Mouse (Mus musculus) thymus, postnatal 36 days (tissue): Measurements from ENCODE around the gene Elovl5.
"Not testable (repeated sequence)": the region's sequence is repeated elsewhere in the genome, so short reads cannot be mapped to it uniquely, and the experiment has no call there.

Experiments used
- DNase-seq, 2 experiments: peaks; one replicate each; pipeline ENCODE4 v3.0.0; 2022; ENCODE audit warnings: mixed read lengths in 2 of 2

The Elovl5 gene

DNA sequence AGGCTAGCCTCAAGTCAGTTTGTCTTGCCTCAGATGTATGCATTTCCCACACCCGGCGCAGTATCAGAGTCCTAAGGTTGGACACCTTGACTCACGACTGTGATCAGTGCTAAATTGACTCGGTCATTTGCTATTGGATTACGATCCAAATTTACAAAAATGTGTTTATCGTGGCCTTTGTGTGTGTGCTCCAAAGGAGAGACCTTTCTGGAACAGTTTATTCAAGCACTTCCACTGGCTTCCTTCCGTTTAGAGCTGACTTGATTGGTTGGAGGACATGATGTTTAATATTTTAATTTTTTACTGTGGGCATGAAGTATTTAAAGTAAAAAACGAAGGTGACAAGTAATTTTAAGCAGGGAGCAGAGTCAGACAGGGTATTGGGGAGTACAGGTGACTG lies 38.8 kb downstream of the Elovl5 start:
- DNase-seq = no peak

DNA sequence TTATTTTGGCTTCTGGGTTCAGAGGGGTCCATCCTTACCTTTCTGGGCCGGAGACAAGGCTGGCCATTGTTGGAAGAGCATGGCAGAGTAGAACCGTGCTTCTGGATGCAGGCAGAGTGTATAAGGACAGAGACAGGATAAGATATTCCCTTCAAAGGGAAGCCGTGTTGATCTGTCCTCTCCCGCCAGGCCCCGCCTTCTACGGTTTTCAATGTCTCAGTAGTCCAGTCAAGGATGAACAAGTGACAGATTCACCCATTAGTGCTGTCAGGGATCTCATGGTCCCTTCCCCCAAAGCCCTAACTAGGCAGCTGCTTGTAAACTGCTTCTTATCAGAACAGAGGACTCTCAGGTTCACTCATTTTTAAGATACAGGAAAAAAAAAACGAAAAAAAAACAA lies 41.2 kb downstream of the Elovl5 start:
- DNase-seq = no peak

GRCm38 (mm10) chr9:77959759-77960158 lies 42.6 kb downstream of the Elovl5 start:
- no peak for DNase-seq

- DNase-seq = no peak
These were observed 44.2 kb downstream of the Elovl5 start for GRCm38 (mm10) chr9:77961350-77961749.

GRCm38 (mm10) chr9:77964084-77964483 lies 46.9 kb downstream of the Elovl5 start:
- no peak for DNase-seq

- DNase-seq = no peak
These were observed 48.1 kb downstream of the Elovl5 start for GRCm38 (mm10) chr9:77965287-77965686.

DNA sequence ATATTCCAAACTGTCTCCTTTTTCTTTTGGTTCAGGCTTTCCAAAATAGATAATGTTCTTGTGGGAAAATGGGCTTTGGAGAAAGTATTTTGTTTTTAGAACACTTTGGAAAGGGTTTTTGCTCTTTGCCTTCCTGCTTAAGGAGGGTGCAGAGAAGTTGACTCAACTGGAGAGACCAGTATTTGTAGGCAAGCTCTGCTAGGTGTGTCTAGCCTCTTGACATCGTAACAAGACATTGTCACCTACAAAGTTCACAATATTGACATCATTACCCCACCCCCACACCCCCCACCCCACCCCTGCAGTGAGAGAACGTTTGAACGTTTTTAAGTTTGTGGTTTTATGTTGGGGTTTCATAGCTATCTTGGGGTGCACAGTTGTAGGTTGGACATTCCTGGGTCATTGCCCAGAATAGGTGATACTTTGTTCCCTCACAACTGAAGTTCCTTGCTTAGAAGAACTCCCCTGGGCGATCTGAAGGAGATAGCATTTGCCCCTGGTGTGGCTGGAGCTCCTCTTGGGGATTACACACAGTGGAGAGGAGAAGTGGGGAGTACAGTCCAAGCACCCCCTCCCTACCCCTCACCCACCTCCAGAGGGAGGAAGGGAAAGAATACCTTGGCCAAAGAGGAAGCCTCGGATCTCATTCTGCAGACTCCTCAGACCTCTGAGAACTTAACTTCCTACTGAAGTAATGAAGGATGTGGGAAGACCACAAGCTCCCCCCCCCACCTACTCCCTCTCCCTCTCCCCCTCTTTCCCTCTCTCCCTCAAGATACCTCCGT lies 48.8 kb downstream of the Elovl5 start:
- no peak for DNase-seq

DNA sequence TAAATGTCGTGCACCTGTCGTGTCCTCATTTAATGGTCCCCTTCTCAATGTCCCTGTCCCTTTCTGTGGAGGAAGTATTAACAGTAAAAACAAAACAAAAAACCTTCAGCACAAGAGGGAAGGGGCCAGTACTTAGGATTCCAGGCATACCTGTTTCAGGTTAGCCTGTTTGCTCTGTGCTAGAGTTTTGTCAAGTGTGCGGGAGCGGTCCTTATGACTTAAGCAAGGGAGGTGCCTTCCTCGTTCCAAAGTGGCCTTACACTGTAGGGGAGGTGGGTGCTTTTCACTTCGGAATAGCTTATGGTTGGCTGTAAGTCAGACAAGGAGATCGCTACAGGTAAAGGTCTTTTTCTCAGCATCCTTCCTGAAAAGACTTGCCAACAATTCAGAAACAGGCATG lies 49.7 kb downstream of the Elovl5 start:
- DNase-seq = no peak

GRCm38 (mm10) chr9:77967584-77968163 lies 50.5 kb downstream of the Elovl5 start:
- DNase-seq = no peak

GRCm38 (mm10) chr9:77969192-77969953 lies 52.2 kb downstream of the Elovl5 start:
- DNase-seq = no peak

DNA sequence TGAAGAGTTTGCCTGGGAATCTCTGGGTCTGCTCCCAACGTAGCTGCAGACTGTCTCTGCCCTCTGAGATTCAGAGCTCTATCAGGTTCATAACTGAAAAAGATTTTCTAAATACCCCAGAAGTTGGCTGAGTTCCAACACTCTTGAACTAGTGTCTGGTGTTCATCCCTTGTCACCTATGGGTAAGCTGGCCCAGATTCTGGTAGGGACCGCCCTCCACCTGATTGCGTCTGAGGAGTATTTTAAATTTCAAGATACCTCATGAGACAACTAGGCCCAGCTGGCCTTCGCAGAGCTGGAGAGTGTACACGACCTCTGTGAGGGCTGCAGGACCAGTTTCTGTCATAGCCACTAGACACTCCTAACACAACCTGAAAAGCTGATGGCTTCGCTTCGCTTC lies 61.8 kb downstream of the Elovl5 start:
- DNase-seq = no peak

GRCm38 (mm10) chr9:77982616-77983015 lies 65.5 kb downstream of the Elovl5 start:
- DNase-seq = no peak

- DNase-seq = no peak
These were observed 66.4 kb downstream of the Elovl5 start for GRCm38 (mm10) chr9:77983521-77983920.

DNA sequence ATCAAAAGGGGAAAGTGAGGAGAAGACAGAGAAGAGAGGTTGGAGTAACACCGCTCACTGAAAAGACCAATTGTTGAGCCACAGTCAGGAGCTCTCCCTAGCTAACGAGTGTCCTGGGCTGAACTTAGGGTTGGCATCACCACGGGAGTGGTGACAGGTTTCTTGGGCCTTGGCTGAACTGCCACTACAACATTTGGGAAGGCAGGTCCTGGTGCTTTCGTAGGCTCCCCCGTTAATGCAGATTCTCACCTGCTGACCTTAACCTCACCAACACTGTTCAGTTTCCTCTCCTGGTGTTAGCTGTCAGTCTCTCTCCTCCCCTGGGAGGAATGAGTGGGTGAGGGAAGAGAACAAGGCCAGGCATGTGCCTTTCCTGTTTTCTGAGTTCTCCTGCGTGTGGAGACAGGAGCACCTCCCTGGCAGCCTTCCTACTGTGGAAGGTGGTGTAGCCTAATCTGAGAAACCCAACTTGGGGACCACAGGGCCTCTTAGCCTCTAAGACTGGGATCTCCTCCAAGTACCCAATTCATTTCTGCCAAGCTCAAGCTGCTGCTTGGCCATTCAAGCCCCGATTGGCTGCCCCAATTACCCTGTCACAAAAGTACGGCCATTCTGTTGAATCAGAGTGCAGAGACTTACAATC lies 69.1 kb downstream of the Elovl5 start:
- DNase-seq = no peak

GRCm38 (mm10) chr9:77989626-77990025 lies 72.5 kb downstream of the Elovl5 start:
- DNase-seq = no peak

- DNase-seq = no peak
These were observed 73.1 kb downstream of the Elovl5 start for GRCm38 (mm10) chr9:77990278-77990677.

DNA sequence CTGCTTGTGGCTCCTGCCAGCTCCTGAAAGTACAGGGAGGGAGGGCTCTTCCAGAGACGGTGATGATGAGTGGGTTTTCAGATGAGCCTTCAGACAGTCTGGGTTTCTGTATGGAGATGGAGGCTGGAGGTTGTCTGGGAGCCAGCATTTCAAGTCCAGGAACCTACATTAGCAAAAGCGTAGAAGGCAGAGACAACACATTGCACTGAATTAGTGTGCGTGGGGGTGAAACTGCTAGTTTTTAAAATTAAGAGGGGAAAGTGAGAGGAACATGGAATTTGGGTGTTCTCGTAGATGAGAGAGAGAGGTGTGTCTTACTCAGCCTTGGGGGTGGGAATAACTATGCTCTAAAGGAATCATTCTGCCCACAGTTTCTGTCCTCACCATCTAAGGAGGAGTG lies 74.5 kb downstream of the Elovl5 start:
- DNase-seq = no peak

DNA sequence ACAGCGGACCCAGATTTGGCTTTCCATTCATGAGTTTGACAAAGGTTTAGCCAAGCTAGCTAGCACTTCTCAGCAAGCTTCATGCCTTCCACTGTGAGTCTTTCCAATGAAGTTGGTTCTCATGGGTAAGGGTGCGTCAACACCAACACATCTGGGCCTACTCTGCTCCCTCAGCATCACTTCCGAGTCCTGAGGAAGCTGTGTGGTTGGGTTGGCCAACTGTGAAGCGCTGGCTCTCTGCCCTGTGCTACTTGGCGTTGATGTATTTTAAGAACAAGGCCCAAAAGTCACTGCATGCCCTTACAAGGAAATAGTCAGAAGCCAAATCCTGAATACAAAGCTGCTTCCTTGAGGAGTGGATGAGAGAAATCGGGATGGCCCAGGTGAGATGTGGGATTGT lies 75.1 kb downstream of the Elovl5 start:
- DNase-seq = no peak

DNA sequence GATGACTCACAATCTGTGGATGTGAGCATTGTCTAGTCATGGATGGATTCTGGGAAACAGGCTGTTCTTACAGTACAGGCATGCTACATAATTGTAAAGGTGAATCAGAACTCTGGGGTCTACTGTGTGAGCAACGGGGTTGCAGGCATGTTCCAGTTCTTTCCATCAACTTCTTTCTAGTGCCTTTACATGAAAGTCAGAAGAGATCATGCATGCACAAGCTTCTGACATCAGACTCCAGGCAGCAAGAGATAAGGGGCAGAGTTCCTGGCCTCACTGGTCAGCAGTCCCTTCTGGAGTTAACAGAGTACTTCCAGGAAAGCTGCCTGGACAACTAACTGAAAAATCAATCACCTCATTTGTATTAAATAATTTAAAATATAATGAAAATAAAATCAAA lies 75.9 kb downstream of the Elovl5 start:
- no peak for DNase-seq

GRCm38 (mm10) chr9:77993538-77994255 lies 76.5 kb downstream of the Elovl5 start:
- not testable (repeated sequence) for DNase-seq

GRCm38 (mm10) chr9:77995235-77995634 lies 78.1 kb downstream of the Elovl5 start:
- no peak for DNase-seq

GRCm38 (mm10) chr9:78000586-78001500 lies 83.7 kb downstream of the Elovl5 start:
- DNase-seq = no peak
